Mouse (Mus musculus) embryonic facial prominence, embryonic 11.5 days (tissue): ENCODE results near the gene Gm45234. TPM values are rescaled to one million over a fixed set of nuclear protein-coding genes. Genes with fewer than 3 reads are reported as not detected.

Source experiments
- ATAC-seq: fragments of 200-750 bp; cut with Nextera tagmentation; replicated peaks from 2 replicates; pipeline ENCODE4 v1.8.0; 2017; ENCODE audit warnings: low read depth; ENCODE audit not compliant: insufficient number of reproducible peaks, low FRiP score, low TSS enrichment
- DNase-seq: peaks from one replicate; pipeline ENCODE4 v3.0.0-alpha.2; 2015; ENCODE audit warnings: low spot score
- H3K27ac ChIP-seq: fragments of 300-500 bp; sonication (generic); replicated peaks from 2 replicates; pipeline ENCODE4 v1.5.1; 2014; ENCODE audit warnings: mild to moderate bottlenecking, low read depth, low read length, control low read depth
- H3K27me3 ChIP-seq: fragments of 300-500 bp; sonication (generic); 2 replicates; pipeline ENCODE4 v1.6.1; 2014; ENCODE audit warnings: mild to moderate bottlenecking, low read length, moderate library complexity, mixed read lengths; ENCODE audit not compliant: control insufficient read depth, insufficient read depth
- H3K36me3 ChIP-seq: fragments of 300-500 bp; sonication (generic); replicated peaks from 2 replicates; pipeline ENCODE4 v1.6.1; 2014; ENCODE audit warnings: low read depth, mild to moderate bottlenecking, low read length, moderate library complexity, mixed read lengths; ENCODE audit not compliant: control insufficient read depth, insufficient read depth
- H3K4me1 ChIP-seq: fragments of 300-500 bp; sonication (generic); 2 replicates; pipeline ENCODE4 v1.6.1; 2014; ENCODE audit warnings: low read length, mixed read lengths; ENCODE audit not compliant: control insufficient read depth, insufficient read depth
- H3K4me2 ChIP-seq: fragments of 300-500 bp; sonication (generic); 2 replicates; pipeline ENCODE4 v1.6.1; 2014; ENCODE audit warnings: low read depth, mild to moderate bottlenecking, control low read depth, low read length, moderate library complexity
- H3K4me3 ChIP-seq: fragments of 300-500 bp; sonication (generic); 2 replicates; pipeline ENCODE4 v1.5.1; 2014; ENCODE audit warnings: low read depth, low read length, control low read depth
- H3K9ac ChIP-seq: fragments of 300-500 bp; sonication (generic); replicated peaks from 2 replicates; pipeline ENCODE4 v1.6.1; 2014; ENCODE audit warnings: mild to moderate bottlenecking, control low read depth, low read length
- H3K9me3 ChIP-seq: fragments of 300-500 bp; sonication (generic); replicated peaks from 2 replicates; pipeline ENCODE4 v1.6.1; 2016; ENCODE audit warnings: mild to moderate bottlenecking, low read length, inconsistent platforms, mixed read lengths; ENCODE audit not compliant: control insufficient read depth
- WGBS: fragments of 180-500 bp; shearing (Covaris S2); extraction: QIAGEN DNeasy Blood & Tissue Kit; methylation state at CpG from one replicate; pipeline ENCODE4 v1.1.7; 2014; 5-methylcytosine and 5-hydroxymethylcytosine counted together
- polyA plus RNA-seq: library from polyadenylated mRNA; unstranded; fragments of >200 nt; fragmentation: Nextera tagmentation; extraction: Ambion mirVana; gene quantifications from 2 replicates; pipeline ENCODE4 v1.2.1, GENCODE M21; 2014

Gene Gm45234
- polyA plus RNA-seq, 1 experiment from 2014 or later, result not detected

- H3K27me3 ChIP-seq, result no peaks in the 10 kb centered on the region
- ATAC-seq, result no peak
- no peak overlapping the region for H3K4me2 ChIP-seq
- no peaks in the 10 kb centered on the region for H3K9me3 ChIP-seq
- WGBS, result 58% methylated on average over 4 of the region's 4 CpGs
- no peak for DNase-seq
- no peak overlapping the region for H3K4me3 ChIP-seq
- H3K4me1 ChIP-seq, result no peaks in the 10 kb centered on the region
- H3K36me3 ChIP-seq, result no peaks in the 10 kb centered on the region
- no peak overlapping the region for H3K9ac ChIP-seq
- no peak overlapping the region for H3K27ac ChIP-seq
Measured at GRCm38 (mm10) chr6:124790121-124790520, 34.3 kb upstream of the Gm45234 start.

DNA sequence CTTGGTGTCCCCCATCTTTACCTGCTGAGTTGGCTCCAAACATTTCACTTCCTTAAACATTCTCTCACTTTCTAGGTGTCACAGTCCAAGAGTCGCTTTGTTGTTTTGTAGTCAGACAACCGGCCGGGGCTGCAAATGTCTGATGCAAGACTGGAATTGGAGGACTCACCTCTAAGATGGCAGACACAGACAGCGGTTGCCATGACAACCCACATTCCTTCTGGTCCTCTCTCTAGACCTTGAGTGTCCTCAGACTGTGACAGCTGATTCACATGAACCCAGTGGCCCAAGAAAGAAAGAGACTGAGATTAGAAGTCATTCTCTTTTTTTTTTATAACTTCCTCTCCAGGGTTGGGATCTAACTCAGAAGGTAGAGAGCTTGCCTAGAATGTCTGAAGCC is 33.7 kb upstream of the Gm45234 start:
- Histone ChIP-seq H3K9ac (no peak overlapping the region), H3K27ac (no peak overlapping the region), H3K9me3 (no peaks in the 10 kb centered on the region), H3K4me2 (no peak overlapping the region), H3K4me1 (no peaks in the 10 kb centered on the region), H3K4me3 (no peak overlapping the region), H3K27me3 (no peaks in the 10 kb centered on the region), H3K36me3 (no peaks in the 10 kb centered on the region)
- ATAC-seq (no peak), DNase-seq (no peak)
- 84% methylated on average over 4 of the region's 4 CpGs for WGBS

DNA sequence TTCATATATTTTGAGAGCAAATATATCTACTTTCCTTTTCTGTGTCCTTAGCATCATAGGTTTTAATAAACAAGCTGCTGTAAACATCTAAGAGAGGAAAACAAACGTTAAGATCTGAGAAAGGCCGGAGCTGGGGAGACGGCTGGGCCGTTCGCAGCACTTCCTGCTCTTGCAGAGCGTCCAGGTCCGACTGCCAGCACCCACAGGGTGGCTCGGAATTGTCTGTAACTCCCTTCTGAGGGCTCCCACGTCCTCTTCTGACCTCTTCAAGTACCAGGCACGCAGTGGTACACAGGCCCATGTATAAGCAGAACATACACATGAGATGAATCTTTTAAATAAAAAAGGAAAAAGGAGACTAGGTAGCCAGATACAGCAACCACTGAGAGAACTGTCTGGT is 31.9 kb upstream of the Gm45234 start:
- DNase-seq (no peak), ATAC-seq (no peak)
- no peaks in the 10 kb centered on the region for H3K4me1 ChIP-seq
- 77% methylated on average over 10 of the region's 10 CpGs for WGBS
- H3K9me3 ChIP-seq, result no peaks in the 10 kb centered on the region
- no peaks in the 10 kb centered on the region for H3K36me3 ChIP-seq
- H3K27me3 ChIP-seq, result no peaks in the 10 kb centered on the region
- H3K9ac ChIP-seq, result no peak overlapping the region
- no peak overlapping the region for H3K27ac ChIP-seq
- no peak overlapping the region for H3K4me3 ChIP-seq
- H3K4me2 ChIP-seq, result no peak overlapping the region

DNA sequence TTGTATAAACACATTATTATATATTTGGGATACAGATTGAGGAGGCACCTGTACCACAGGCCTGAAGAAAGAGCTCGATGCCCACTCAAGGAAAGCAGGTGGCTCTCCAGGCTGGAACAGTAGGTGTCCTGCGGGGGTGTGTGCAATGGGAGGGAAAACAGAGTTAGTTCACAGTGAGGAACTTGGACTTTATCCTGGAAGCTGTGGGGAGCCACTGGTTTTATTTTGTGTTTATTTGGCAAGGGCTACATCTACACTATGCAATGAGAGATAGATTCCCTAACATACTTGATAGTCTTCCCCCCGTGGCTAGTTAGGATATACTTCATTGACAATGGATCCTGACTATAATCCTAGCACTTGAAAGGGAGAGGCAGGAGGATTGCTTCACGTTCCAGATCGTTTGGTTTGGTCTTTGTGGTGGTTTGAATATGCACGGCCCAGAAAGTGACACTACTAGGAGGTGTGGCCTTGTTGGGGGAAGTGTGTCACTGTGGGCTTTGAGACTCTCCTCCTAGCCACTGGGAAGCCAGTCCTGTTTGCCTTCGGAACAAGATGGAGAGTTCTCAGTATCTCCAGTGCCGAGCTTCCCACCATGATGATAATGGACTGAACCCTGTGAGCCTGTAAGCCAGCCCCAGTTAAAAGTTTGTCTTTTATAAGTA is 31.1 kb upstream of the Gm45234 start:
- H3K9me3 ChIP-seq, result no peaks in the 10 kb centered on the region
- H3K9ac ChIP-seq, result no peak overlapping the region
- no peaks in the 10 kb centered on the region for H3K27me3 ChIP-seq
- H3K27ac ChIP-seq, result no peak overlapping the region
- no peaks in the 10 kb centered on the region for H3K36me3 ChIP-seq
- H3K4me3 ChIP-seq, result no peak overlapping the region
- DNase-seq (no peak), ATAC-seq (no peak)
- H3K4me1 ChIP-seq, result 0 out of 2 replicates have a peak, but pooled peaks cover 4% of the 10 kb centered on the region
- 65% methylated on average over 8 of the region's 8 CpGs for WGBS
- no peak overlapping the region for H3K4me2 ChIP-seq

DNA sequence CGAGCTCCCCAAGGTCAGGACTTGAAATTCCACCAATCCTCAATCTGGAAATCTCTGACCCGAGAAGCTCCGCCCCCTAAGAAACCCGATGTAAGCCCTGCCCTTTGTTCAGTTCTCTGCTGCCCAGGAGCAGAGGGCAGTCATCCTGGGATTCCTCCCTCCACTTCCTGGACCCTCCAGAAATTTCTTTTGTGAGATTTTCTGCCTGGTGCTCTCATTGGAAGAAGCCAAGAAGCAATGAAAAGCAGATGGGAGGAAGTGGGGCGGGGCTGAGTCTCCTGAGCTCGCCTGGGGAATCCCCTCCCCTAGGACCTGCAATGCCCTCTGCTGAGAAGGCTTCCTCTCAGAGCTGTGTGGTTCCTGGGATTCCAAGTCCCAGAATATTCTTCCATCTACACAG is 26.6 kb upstream of the Gm45234 start:
- H3K36me3 ChIP-seq, result no peaks in the 10 kb centered on the region
- H3K4me2 ChIP-seq, result peak overlapping the region; percentile 13; the same call in 1 of the 2 replicates
- WGBS, result 12% methylated on average over 6 of the region's 6 CpGs
- DNase-seq (peak; percentile 85), ATAC-seq (0 out of 2 replicates have a peak, but pooled peaks have one; percentile 15)
- no peak overlapping the region; the same call in 1 of the 2 replicates for H3K27ac ChIP-seq
- no peak overlapping the region; the same call in 1 of the 2 replicates for H3K9ac ChIP-seq
- no peaks in the 10 kb centered on the region for H3K9me3 ChIP-seq
- H3K4me3 ChIP-seq, result no peak overlapping the region
- peaks cover 2% of the 10 kb centered on the region for H3K27me3 ChIP-seq
- H3K4me1 ChIP-seq, result peaks cover 4% of the 10 kb centered on the region; the same call in 1 of the 2 replicates

DNA sequence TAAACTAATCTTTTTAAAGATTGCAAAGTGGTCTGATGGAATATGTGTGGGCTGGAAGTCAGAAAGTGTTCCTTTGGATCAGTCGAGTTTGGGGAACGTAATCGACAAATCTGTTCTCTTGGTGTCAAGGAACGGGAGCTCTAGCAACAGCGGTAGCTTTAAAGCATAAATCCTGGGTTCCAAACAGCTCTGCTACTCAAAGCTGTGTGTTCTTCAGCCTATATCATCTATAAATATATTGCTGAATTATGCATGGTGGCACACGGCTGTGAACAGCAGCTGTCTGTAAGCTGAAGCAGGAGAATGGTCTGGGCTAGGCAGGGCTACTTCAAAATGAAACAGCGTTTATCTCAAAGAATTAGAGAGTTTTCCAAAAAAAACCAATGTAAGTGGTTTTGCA is 25.1 kb upstream of the Gm45234 start:
- Histone ChIP-seq H3K4me3 (no peak overlapping the region), H3K4me1 (peaks cover 4% of the 10 kb centered on the region; the same call in 1 of the 2 replicates), H3K27ac (no peak overlapping the region), H3K27me3 (peaks cover 2% of the 10 kb centered on the region), H3K9me3 (no peaks in the 10 kb centered on the region), H3K4me2 (no peak overlapping the region), H3K36me3 (no peaks in the 10 kb centered on the region), H3K9ac (no peak overlapping the region)
- 90% methylated on average over 7 of the region's 7 CpGs for WGBS
- no peak for DNase-seq
- ATAC-seq, result no peak

DNA sequence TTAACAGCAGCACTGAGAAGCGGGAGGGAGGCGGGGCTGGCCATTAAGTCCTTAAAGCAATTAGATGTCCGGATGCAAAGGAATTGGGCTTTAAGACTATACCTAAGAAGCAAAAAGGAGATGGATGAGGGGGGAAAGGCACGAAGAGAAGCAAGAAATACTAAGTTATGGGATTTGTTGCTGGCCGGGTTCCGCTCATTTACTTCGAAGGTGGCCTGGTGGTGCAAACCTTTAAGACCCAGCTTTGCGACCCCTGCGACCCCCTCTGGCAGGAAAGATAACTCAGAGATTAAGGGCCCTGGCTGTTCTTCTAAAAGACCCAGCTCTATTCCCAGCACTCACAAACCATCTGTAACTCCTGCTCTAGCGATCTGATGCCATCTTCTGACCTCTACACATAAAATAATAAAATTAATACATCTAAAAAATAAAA is 24.2 kb upstream of the Gm45234 start:
- Histone ChIP-seq H3K4me1 (peaks cover 4% of the 10 kb centered on the region; the same call in 1 of the 2 replicates), H3K9ac (peak overlapping the region; percentile 29; the same call in 1 of the 2 replicates), H3K27ac (no peak overlapping the region), H3K4me3 (peak overlapping the region; percentile 22), H3K4me2 (peak overlapping the region; percentile 47), H3K36me3 (no peaks in the 10 kb centered on the region), H3K27me3 (peaks cover 2% of the 10 kb centered on the region), H3K9me3 (no peaks in the 10 kb centered on the region)
- DNase-seq (no peak), ATAC-seq (no peak)
- WGBS, result 6% methylated on average over 10 of the region's 10 CpGs

DNA sequence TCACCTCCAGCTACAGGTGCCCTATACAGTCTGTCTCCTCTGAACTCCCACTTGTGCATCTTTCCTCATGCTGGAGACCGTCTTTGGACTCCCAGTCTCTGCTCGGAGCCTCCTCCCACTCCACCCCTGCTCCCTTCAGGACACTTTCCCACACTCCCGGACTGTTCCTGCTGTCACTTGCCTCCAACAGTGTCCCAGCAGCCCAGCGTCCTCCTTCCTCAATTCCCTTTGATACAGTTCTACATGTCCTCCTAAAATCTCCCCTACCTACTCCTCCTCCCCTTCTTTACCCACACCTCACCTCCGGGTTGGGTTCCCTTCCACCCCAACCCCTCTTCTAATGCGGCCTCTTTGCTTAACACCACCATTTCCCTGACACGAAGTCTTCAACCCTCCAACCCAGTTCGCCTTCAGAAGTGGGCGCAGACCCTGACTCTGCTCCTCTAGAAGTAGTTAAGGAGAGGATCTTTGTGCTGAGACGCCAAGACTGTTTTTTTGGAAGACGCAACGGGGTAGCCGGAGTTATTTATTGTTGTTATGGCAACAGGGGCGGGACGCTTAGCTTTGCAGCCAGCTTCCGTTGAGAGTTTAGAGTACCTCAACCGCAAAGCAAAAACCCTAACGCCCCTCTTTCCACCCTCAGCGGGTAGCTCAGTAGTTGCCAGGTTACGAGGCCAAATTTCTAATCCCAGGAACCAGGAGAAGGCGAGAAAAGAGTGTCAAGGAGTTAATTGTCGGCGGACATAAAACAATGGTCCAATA is 23.6 kb upstream of the Gm45234 start, which contains the start of gene Lrrc23:
Gene Lrrc23, minus strand, starts transcription at position 506 of the 762 bp plus-strand sequence.
- Histone ChIP-seq H3K27ac (no peak within 1 kb of the TSS), H3K9me3 (no peaks in the 10 kb centered on the region), H3K27me3 (peaks cover 2% of the 10 kb centered on the region), H3K4me2 (peak within 1 kb of the TSS; percentile 47), H3K9ac (peak within 1 kb of the TSS; percentile 29; the same call in 1 of the 2 replicates), H3K4me3 (peak within 1 kb of the TSS; percentile 22), H3K36me3 (no peaks in the 10 kb centered on the region), H3K4me1 (peaks cover 4% of the 10 kb centered on the region; the same call in 1 of the 2 replicates)
- DNase-seq, result peak; percentile 82
- 2% methylated on average over 23 of the region's 23 CpGs for WGBS
- ATAC-seq, result no peak; the same call in 1 of the 2 replicates
